7 mouse cellular contexts compared by ENCODE assay signal in genomic region chr7:84606293-84606749, GRCm38 (mm10). TPM values are rescaled to one million over a fixed set of nuclear protein-coding genes. Genes with fewer than 3 reads are reported as not detected.
DNase-seq lines count a peak whose midpoint lies in the region; ATAC-seq and TF ChIP-seq lines count a peak whose summit lies in the region.

TSS of gene Fah (minus strand) at chr7:84606722.

- peak within 1 kb of the TSS; percentile 72 for H3K4me3 ChIP-seq in G1E (ENCODE audit: low read depth, low read length)
- peak within 1 kb of the TSS; percentile 58 for H3K4me3 ChIP-seq in embryonic facial prominence, embryonic 15.5 days (replicated peaks)
- peak within 1 kb of the TSS; percentile 59 for H3K4me3 ChIP-seq in heart, postnatal 0 days (ENCODE audit: low read depth, low read length)
- H3K4me3 ChIP-seq in liver, embryonic 15.5 days (replicated peaks), result peak within 1 kb of the TSS; percentile 66
- peak within 1 kb of the TSS; percentile 54 for H3K4me3 ChIP-seq in neural tube, embryonic 15.5 days (replicated peaks)

- under 1% methylated on average over 10 of the region's 10 CpGs for WGBS in embryonic facial prominence, embryonic 15.5 days
- WGBS in heart, postnatal 0 days, result 4% methylated on average over 10 of the region's 10 CpGs
- 7% methylated on average over 10 of the region's 10 CpGs for WGBS in liver, embryonic 15.5 days (ENCODE audit: insufficient replicate concordance)
- 3% methylated on average over 10 of the region's 10 CpGs for WGBS in neural tube, embryonic 15.5 days

- peaks cover 3% of the 10 kb centered on the region for H3K36me3 ChIP-seq in G1E (replicated peaks)
- no peaks in the 10 kb centered on the region for H3K36me3 ChIP-seq in embryonic facial prominence, embryonic 15.5 days
- H3K36me3 ChIP-seq in heart, postnatal 0 days (replicated peaks; ENCODE audit: control insufficient read depth, insufficient read depth, low read length), result no peaks in the 10 kb centered on the region
- 0 out of 2 replicates have a peak, but pooled peaks cover 3% of the 10 kb centered on the region for H3K36me3 ChIP-seq in liver, embryonic 15.5 days (replicated peaks)
- no peaks in the 10 kb centered on the region for H3K36me3 ChIP-seq in neural tube, embryonic 15.5 days

- H3K27ac ChIP-seq in embryonic facial prominence, embryonic 15.5 days (replicated peaks), result no peak within 1 kb of the TSS
- no peak within 1 kb of the TSS for H3K27ac ChIP-seq in heart, postnatal 0 days (ENCODE audit: low read depth)
- peak within 1 kb of the TSS; percentile 78 for H3K27ac ChIP-seq in liver, embryonic 15.5 days (replicated peaks)
- peak within 1 kb of the TSS; percentile 56 for H3K27ac ChIP-seq in neural tube, embryonic 15.5 days (replicated peaks)

- DNase-seq in G1E (ENCODE audit: low spot score), result no peak
- DNase-seq in adrenal gland, postnatal 25 days, result peak; percentile 40
- no peak for DNase-seq in heart, postnatal 0 days (ENCODE audit: low spot score)
- peak; percentile 79 to 91 for DNase-seq in kidney, postnatal 25 days

- peaks cover 27% of the 10 kb centered on the region for H3K4me1 ChIP-seq in G1E (ENCODE audit: insufficient read depth, low read depth, low read length)
- peaks cover 7% of the 10 kb centered on the region for H3K4me1 ChIP-seq in embryonic facial prominence, embryonic 15.5 days
- H3K4me1 ChIP-seq in heart, postnatal 0 days (ENCODE audit: control insufficient read depth, insufficient read depth), result no peaks in the 10 kb centered on the region
- H3K4me1 ChIP-seq in liver, embryonic 15.5 days (replicated peaks), result peaks cover 21% of the 10 kb centered on the region
- peaks cover 15% of the 10 kb centered on the region for H3K4me1 ChIP-seq in neural tube, embryonic 15.5 days

- peak within 1 kb of the TSS; percentile 91 for H3K4me2 ChIP-seq in embryonic facial prominence, embryonic 15.5 days (replicated peaks)
- peak within 1 kb of the TSS; percentile 98 for H3K4me2 ChIP-seq in heart, postnatal 0 days (ENCODE audit: low read depth, low read length)
- peak within 1 kb of the TSS; percentile 92 for H3K4me2 ChIP-seq in liver, embryonic 15.5 days
- H3K4me2 ChIP-seq in neural tube, embryonic 15.5 days, result peak within 1 kb of the TSS; percentile 97

- no peak for TF ChIP-seq CTCF in G1E (IDR thresholded peaks at IDR 0.05; ENCODE audit: low read depth, low read length)
- TF ChIP-seq CTCF in heart, postnatal 0 days (IDR thresholded peaks at IDR 0.05; ENCODE audit: low read depth), result no peak

- H3K27me3 ChIP-seq in G1E (ENCODE audit: insufficient read depth, low read length), result no peaks in the 10 kb centered on the region
- no peaks in the 10 kb centered on the region for H3K27me3 ChIP-seq in embryonic facial prominence, embryonic 15.5 days
- no peaks in the 10 kb centered on the region for H3K27me3 ChIP-seq in heart, postnatal 0 days (ENCODE audit: control insufficient read depth, insufficient read depth, low read length)
- 0 out of 2 replicates have a peak, but pooled peaks cover 4% of the 10 kb centered on the region for H3K27me3 ChIP-seq in liver, embryonic 15.5 days
- no peaks in the 10 kb centered on the region for H3K27me3 ChIP-seq in neural tube, embryonic 15.5 days (replicated peaks)

- peak within 1 kb of the TSS; percentile 15; the same call in 1 of the 2 replicates for H3K9ac ChIP-seq in embryonic facial prominence, embryonic 15.5 days
- H3K9ac ChIP-seq in heart, postnatal 0 days (replicated peaks; ENCODE audit: low read depth, low read length), result peak within 1 kb of the TSS; percentile 41
- H3K9ac ChIP-seq in liver, embryonic 15.5 days, result peak within 1 kb of the TSS; percentile 59
- peak within 1 kb of the TSS; percentile 62 for H3K9ac ChIP-seq in neural tube, embryonic 15.5 days (replicated peaks)

- 0 out of 2 replicates have a peak, but pooled peaks have one; percentile 6 for ATAC-seq in G1E (ENCODE audit: extremely low read depth, insufficient number of reproducible peaks, low FRiP score, poor library complexity, severe bottlenecking)
- ATAC-seq in embryonic facial prominence, embryonic 15.5 days (ENCODE audit: insufficient number of reproducible peaks, low FRiP score, low TSS enrichment, low read depth), result no peak; the same call in 1 of the 2 replicates
- peak; percentile 30 for ATAC-seq in heart, postnatal 0 days (ENCODE audit: insufficient read depth, low read depth)
- peak; percentile 45 for ATAC-seq in liver, embryonic 15.5 days (ENCODE audit: insufficient read depth)
- ATAC-seq in neural tube, embryonic 15.5 days (ENCODE audit: low FRiP score), result peak; percentile 48

- H3K9me3 ChIP-seq in G1E (replicated peaks), result no peaks in the 10 kb centered on the region
- no peaks in the 10 kb centered on the region for H3K9me3 ChIP-seq in embryonic facial prominence, embryonic 15.5 days (replicated peaks)
- H3K9me3 ChIP-seq in heart, postnatal 0 days (replicated peaks; ENCODE audit: control insufficient read depth, low read length), result no peaks in the 10 kb centered on the region
- no peaks in the 10 kb centered on the region for H3K9me3 ChIP-seq in liver, embryonic 15.5 days (replicated peaks)
- no peaks in the 10 kb centered on the region for H3K9me3 ChIP-seq in neural tube, embryonic 15.5 days (replicated peaks)

- TF ChIP-seq EP300 in heart, postnatal 0 days (IDR thresholded peaks at IDR 0.05; ENCODE audit: low read depth), result no peak

RNA-seq across cellular contexts. Expression of gene Fah, which starts in this region (rescaled TPM):
- total RNA-seq in G1E (2014; fragmentation: Nextera tagmentation) (6.4 and 7.3 TPM in 2 replicates), G1E (2017) (1.7 and 2.4 TPM in 2 replicates)
- 1.1 and 1.4 TPM in 2 replicates for polyA plus RNA-seq in G1E (2012)
- total RNA-seq in adrenal gland, postnatal 25 days (2021), result 59.1 and 63.8 TPM in 2 replicates
- 6.0 and 6.8 TPM in 2 replicates for polyA plus RNA-seq in embryonic facial prominence, embryonic 15.5 days (2015; fragmentation: Nextera tagmentation; extraction: Ambion mirVana)
- total RNA-seq in heart, postnatal 0 days (2014; rRNA removed; ENCODE audit: low replicate concordance), result 2.2 and 20.2 TPM in 2 replicates
- 4.0 and 4.5 TPM in 2 replicates for polyA plus RNA-seq in heart, postnatal 0 days (2015; fragmentation: Nextera tagmentation; extraction: Ambion mirVana)
- 78.8 and 103 TPM in 2 replicates for polyA plus RNA-seq in liver, embryonic 15.5 days (2015; fragmentation: Nextera tagmentation; extraction: Ambion mirVana)
- polyA plus RNA-seq in neural tube, embryonic 15.5 days (2015; fragmentation: Nextera tagmentation; extraction: Ambion mirVana), result 12.3 and 12.6 TPM in 2 replicates

Comparison
In these comparisons a context has a peak if more than half of its experiments do, and no peak if none do; other contexts are left out.
1. DNase-seq: peak in adrenal gland, postnatal 25 days (single experiment) and kidney, postnatal 25 days (2 of 2); none in G1E (single experiment) and heart, postnatal 0 days (single experiment).
2. H3K27ac ChIP-seq: peak in liver, embryonic 15.5 days (single experiment) and neural tube, embryonic 15.5 days (single experiment); none in embryonic facial prominence, embryonic 15.5 days (single experiment) and heart, postnatal 0 days (single experiment).
3. Peak in every context shown above with its lines, with median percentiles within 50 percentile points of each other: H3K4me3 ChIP-seq, H3K4me2 ChIP-seq and H3K9ac ChIP-seq.